Mouse (Mus musculus) heart, postnatal 10 days (tissue): ENCODE data around the gene Olfr1396. TPM values are rescaled to one million over a fixed set of nuclear protein-coding genes. Genes with fewer than 3 reads are reported as not detected.
"Not testable (repeated sequence)": the region's sequence is repeated elsewhere in the genome, so short reads cannot be mapped to it uniquely, and the experiment has no call there.

Experiments used
- DNase-seq, 2 experiments: peaks; one replicate each; pipeline ENCODE4 v3.0.0; 2021
- intact Hi-C: fragments of 180-260 bp; cut with DNase I; formaldehyde crosslinking; loops from one replicate; pipeline ENCODE4 v1.15.1; 2025
- total RNA-seq, 2 experiments: library from RNA; stranded (reverse); gene quantifications; 2 replicates each; pipeline ENCODE4 v1.2.3; 2021

The Olfr1396 gene
- total RNA-seq, 2 experiments from 2014 or later, result 1.1 to 1.5 TPM

DNA sequence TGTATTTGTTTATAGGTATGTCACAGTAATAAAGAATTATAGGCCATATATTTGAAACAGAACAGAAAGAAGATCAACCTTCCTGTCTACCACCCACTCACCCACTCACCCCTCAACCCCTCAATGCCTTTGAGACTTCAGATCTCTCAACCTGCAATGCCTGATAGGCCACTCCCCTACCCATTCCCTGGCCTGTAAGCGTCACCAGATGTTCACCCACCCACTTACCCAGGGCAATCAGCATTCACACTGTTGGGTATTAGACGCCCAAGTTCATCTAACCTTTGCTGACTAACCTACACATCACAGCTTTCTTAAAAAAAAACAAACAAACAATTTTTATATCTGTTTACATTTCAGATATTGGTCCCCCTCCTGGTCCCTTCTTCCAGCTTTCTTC lies 52.8 kb downstream of the Olfr1396 start:
- DNase-seq, intact Hi-C loops: not testable (repeated sequence)

DNA sequence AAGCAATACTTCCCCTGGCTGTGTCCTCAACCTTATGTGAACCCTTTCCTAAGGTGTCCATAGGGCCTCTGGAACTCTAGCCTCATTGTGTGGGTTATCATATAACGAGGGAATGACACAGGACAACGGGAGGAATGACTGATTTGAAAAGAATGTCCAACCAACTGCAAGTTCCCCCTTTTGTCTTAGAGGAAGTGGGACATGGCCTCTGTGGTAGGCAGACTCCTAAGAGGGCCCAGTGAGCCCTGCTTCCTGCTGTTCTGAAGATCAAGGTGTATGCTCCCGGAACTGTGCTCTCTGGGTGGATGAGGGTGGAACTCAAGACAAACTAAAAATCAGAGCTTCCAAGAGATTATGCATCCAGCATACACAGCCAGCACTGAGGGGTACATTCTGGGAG lies 54.6 kb downstream of the Olfr1396 start:
- intact Hi-C loops, DNase-seq: not testable (repeated sequence)

Other genes starting within 250 kb of the Olfr1396 start
- gene Irgm1, start 243.2 kb downstream of the Olfr1396 start, total RNA-seq, result 1 to 10 TPM; 6.5 to 9.5 TPM
- gene Gm5431, start 212.7 kb downstream of the Olfr1396 start, total RNA-seq, result under 1 TPM; 0.50 to 0.65 TPM
- gene Psme2b, start 168.7 kb downstream of the Olfr1396 start, total RNA-seq, result 1 to 10 TPM; 2.4 to 3.6 TPM
- under 1 TPM; 0.14 to 0.17 TPM for gene Olfr56, start 136.0 kb downstream of the Olfr1396 start, total RNA-seq
- 1 to 10 TPM; 3.4 to 4.7 TPM for gene 9930111J21Rik1, start 135.5 kb downstream of the Olfr1396 start, total RNA-seq
- gene Gm12185, start 122.6 kb downstream of the Olfr1396 start, total RNA-seq, result under 1 TPM; 0.17 to 0.45 TPM
- under 1 TPM; 0.53 to 0.55 TPM for gene Tgtp1, start 120.7 kb downstream of the Olfr1396 start, total RNA-seq
- gene 9930111J21Rik2, start 63.6 kb downstream of the Olfr1396 start, total RNA-seq, result 1 to 10 TPM; 6.8 to 7.3 TPM
- not detected for gene Tgtp2, start 50.7 kb downstream of the Olfr1396 start, total RNA-seq
- gene Ifi47, start 38.3 kb downstream of the Olfr1396 start, total RNA-seq, result 1 to 10 TPM; 1.7 to 2.2 TPM
- gene Olfr1395, start 27.4 kb upstream of the Olfr1396 start, total RNA-seq, result not detected
- not detected for gene Olfr1394, start 39.5 kb upstream of the Olfr1396 start, total RNA-seq
- 10 to 100 TPM; 59.3 to 60.3 TPM for gene Btnl9, start 72.3 kb upstream of the Olfr1396 start, total RNA-seq
- gene Zfp62, start 88.4 kb upstream of the Olfr1396 start, total RNA-seq, result 10 to 100 TPM; 30.0 to 39.8 TPM
- gene Mgat1, start 129.3 kb upstream of the Olfr1396 start, total RNA-seq, result 10 to 100 TPM; 84.4 to 86.9 TPM
- gene Olfr1393, start 163.4 kb upstream of the Olfr1396 start, total RNA-seq, result under 1 TPM; 0.17 to 0.35 TPM
- gene Olfr1392, start 170.4 kb upstream of the Olfr1396 start, total RNA-seq, result not detected
- gene Olfr10, start 189.9 kb upstream of the Olfr1396 start, total RNA-seq, result not detected
- not detected for gene Olfr1391, start 207.9 kb upstream of the Olfr1396 start, total RNA-seq
- gene Olfr1390, start 220.3 kb upstream of the Olfr1396 start, total RNA-seq, result not detected